Mouse (Mus musculus): ENCODE data around the gene Bckdhb.
"Not testable (repeated sequence)": the region's sequence is repeated elsewhere in the genome, so short reads cannot be mapped to it uniquely, and the experiment has no call there.

The Bckdhb gene

GRCm38 (mm10) chr9:83964376-83964775 is 39.4 kb downstream of the Bckdhb start:
- DNase-seq = no peak

- no peak for DNase-seq
These were observed 42.6 kb downstream of the Bckdhb start for GRCm38 (mm10) chr9:83967439-83968050.

DNA sequence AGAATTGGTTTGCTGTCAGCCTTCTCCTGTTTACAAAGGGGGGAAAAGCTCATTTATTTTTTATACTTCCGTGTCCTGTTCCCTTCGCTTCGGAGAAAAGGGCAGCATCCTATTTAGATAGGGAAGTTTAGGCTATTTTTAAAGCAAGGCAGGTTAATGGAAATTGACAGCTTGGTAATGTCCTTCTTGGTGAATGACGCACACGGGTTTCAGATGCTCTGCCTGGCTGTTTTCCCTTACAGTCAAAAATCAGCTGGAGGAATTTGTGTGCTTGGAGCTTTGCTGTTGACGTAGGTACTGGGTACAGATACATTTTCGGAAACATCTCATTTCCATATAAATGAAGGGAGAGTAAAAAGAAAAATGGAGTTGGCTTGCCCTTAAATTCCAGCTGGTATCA is 44.4 kb downstream of the Bckdhb start:
- no peak for DNase-seq

GRCm38 (mm10) chr9:83973467-83973866 is 48.5 kb downstream of the Bckdhb start:
- no peak for DNase-seq

GRCm38 (mm10) chr9:83975811-83976210 is 50.9 kb downstream of the Bckdhb start:
- DNase-seq = no peak

- no peak for DNase-seq
These were observed 56.3 kb downstream of the Bckdhb start for GRCm38 (mm10) chr9:83981234-83981633.

DNA sequence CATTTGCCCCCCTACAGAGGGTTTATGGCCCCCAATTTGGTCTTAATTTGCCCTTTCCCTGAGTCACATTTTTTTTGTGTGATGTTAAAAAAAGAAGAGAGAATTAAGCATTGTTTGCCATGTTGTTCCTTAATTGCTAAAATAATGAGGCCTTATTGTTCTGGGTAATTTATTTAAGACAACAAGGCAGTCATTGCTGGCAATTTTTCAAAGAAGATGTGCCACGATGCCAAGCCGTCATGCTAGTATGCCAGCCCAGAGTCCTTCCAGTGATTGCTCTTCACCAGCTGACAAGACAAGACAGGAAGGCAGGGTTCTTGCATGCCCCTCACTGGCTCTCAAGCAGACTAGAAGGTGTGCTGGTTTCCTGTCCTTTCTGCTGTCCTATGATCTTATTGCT is 84.0 kb downstream of the Bckdhb start:
- DNase-seq = no peak

- no peak for DNase-seq
These were observed 86.2 kb downstream of the Bckdhb start for GRCm38 (mm10) chr9:84011146-84011545.

GRCm38 (mm10) chr9:84018141-84018540 is 93.2 kb downstream of the Bckdhb start:
- DNase-seq = not testable (repeated sequence)

- DNase-seq = peak; percentile 22
These were observed 94.7 kb downstream of the Bckdhb start for GRCm38 (mm10) chr9:84019627-84020026.

GRCm38 (mm10) chr9:84021189-84021588 is 96.2 kb downstream of the Bckdhb start:
- DNase-seq = no peak

GRCm38 (mm10) chr9:84028120-84028519 is 103.2 kb downstream of the Bckdhb start:
- DNase-seq = no peak

- no peak for DNase-seq
These were observed 105.8 kb downstream of the Bckdhb start for GRCm38 (mm10) chr9:84030691-84031290.

DNA sequence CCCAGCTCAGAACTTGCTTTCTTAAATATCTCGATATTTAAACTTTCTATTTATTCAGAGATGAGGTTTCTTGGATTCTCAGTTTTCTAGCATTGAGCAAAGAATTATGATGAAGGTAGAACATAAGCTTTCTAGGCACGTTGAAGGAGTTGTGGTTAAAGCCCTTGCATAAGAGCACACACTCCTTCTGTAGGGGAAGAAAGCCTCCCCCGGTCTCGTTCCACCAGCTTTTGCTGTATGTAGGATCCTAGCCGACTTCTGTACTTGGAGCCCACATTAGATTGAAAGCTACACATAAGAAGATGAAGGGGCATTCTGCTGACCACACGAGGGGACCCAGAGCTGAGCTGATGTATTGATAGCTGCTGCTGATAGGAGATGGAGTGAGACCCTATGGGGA is 106.5 kb downstream of the Bckdhb start:
- no peak for DNase-seq

DNA sequence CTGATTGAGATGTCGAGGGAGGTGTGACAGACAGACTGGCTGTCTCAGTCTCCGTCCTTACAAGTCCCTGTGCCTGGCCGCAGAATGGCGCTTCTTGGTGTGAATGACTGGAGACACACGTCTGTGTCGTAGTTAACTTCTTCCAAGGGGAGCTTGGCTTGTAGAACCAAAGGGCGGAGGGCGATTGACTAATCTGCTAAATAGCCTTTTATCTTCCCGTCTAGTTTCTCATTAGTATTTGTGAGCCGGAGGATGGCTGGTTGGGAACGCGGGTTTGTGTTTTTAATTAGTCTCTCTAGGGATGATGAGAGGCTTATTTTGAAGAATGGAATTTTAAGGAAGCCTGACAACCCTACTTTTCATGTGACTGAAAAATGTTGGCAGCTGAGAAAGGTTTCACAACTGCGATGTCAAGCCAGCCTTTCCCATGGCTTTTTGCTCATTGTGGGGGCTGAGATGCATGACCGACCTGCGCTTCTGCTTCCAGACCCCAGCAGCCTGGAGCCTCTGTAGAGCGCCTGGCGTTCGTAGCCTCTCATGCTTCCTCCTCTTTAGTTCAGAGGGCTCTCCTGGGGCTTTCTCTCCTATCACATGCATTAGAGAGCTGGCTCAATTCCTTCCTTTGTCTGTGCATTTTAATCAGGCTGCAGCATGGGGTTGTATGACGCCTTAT is 107.9 kb downstream of the Bckdhb start:
- no peak for DNase-seq

DNA sequence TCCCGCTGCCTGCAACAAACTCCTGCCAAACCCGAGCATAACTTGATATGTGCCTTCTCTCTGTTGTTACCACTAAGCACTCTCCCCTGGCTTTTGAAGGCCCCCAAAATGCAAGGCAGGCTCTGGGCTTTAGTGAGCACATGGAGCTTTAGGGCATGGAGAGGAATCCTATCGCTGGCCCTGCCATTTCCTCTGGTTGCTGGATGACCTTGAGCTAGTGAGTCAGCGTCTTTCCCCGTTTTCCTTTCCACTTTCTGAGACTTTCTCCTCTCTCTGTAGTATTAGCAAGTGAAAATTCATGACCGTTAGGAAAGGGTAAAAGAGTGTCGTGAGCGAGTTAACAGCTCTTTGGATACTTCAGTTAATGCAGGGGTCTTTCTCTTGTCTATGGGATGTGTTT is 111.1 kb downstream of the Bckdhb start:
- DNase-seq = no peak

GRCm38 (mm10) chr9:84037224-84037623 is 112.3 kb downstream of the Bckdhb start:
- no peak for DNase-seq

DNA sequence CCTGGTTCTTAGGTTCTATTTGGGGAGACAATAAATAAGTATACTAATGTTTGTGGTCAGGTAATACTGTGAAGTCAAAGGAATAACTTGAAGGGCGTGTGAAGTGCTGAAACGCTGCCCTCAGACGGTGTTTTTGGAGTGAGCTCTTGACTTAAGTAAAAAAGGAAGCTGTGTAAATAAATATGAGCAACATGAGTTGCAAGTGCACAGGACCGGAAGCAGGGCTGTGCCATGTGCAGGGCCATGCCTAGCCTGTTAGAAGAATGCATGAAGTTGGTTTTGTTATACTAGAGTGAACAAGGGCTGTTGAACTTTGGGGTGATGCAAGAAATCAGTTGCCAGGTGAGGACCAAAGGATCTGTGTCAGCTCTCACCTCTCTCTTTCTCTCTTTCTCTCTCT is 114.0 kb downstream of the Bckdhb start:
- DNase-seq = no peak

DNA sequence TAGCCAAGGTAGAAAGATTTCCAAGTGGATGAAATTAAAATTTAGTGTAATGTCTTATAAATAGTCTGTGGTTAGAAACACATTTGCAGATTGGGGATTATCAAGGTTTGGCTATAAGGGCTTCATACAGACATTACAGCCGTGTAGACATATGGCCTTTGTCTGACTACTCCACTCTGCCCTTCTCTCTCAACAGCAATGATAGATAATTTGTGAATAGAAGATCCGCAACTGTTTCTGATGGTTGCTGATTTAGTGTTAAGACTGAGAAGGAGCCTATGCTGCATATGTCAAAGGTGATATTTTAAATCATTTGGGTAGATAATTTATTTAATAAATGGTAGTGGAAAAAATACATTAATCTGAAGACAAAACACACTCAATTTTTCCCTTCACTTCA is 115.4 kb downstream of the Bckdhb start:
- DNase-seq = no peak

GRCm38 (mm10) chr9:84041631-84042277 is 116.8 kb downstream of the Bckdhb start:
- DNase-seq = no peak

- DNase-seq = no peak
These were observed 117.6 kb downstream of the Bckdhb start for GRCm38 (mm10) chr9:84042539-84042938.

DNA sequence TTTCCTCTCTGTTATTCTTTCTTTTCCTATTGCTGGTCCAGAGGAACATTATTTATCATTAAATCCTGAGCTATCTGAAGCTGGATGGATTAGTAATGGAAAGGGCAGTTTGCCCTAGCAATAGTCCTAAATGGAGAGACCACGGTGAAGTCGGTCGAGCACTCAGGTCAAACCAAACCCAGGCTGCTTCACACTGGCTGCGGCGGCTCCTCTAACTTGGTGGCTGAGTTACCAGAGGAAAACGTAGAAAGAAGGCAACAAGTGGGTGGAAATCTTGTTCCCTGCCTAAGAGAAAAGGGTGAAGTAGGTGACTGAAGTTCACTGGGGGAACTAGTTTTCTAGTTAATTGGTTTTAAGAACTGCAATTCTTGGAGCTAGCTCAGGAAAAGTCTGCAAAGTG is 119.2 kb downstream of the Bckdhb start:
- no peak for DNase-seq

DNA sequence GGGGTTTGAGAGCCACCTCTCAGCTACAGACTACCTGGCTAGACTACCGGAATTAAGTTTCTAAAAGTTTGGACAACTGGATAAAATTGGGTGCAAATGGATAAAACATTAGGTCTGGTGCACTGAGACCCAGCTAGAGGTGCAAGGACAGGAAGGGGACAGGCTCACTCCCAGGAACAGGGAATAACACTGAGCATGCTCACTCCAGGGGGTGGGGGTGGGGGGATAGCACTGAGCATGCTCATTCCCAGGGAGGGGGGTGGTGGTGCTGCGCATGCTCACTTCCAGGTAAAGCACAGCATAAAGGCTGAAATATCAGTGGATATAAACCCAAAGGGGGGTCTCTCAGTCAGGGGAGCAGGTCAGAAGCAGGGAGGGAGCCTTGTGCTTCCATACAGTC is 120.7 kb downstream of the Bckdhb start:
- DNase-seq = no peak

DNA sequence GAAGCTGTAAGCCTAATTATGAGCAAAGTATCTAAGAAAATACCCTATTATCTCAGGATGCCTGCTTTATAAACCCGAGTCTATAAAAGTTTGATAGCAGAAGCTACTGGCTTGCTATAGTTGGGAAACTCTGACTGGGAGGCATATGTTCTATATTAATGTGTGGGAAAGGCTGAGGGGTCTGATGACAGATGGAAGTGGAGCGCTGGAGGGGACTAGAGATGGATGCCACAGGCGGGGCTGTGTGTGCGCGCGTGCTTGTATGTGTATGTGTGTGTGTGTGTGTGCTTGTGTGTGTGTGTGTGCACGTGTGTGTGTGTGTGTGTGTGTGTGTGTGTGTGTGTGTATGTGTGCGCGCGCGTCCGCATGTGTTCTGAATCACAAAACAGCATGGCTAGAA is 121.4 kb downstream of the Bckdhb start:
- no peak for DNase-seq

Data from kidney, postnatal 10 days (tissue).